Mouse (Mus musculus) neural tube, embryonic 10.5 days (tissue): ENCODE measurements around the gene Stfa3.
A peak's percentile ranks its signal among the peaks of the same experiment; 100 is the strongest.
"Not testable (repeated sequence)": the region's sequence is repeated elsewhere in the genome, so short reads cannot be mapped to it uniquely, and the experiment has no call there.

ENCODE experiments used
- DNase-seq: peaks from one replicate; pipeline ENCODE4 v3.0.0-alpha.2; 2017; ENCODE audit warnings: low spot score; ENCODE audit errors: extremely low spot score

Stfa3 gene

GRCm38 (mm10) chr16:36455342-36455802, at the start of gene Stfa3:
Gene Stfa3 (minus strand): TSS chr16:36455392.
- no peak for DNase-seq

GRCm38 (mm10) chr16:36502286-36502685, 47.1 kb upstream of the Stfa3 start:
- no peak for DNase-seq

- no peak for DNase-seq
Observed at GRCm38 (mm10) chr16:36492420-36492819, 37.2 kb upstream of the Stfa3 start.

GRCm38 (mm10) chr16:36476866-36477265, 21.7 kb upstream of the Stfa3 start:
- no peak for DNase-seq

GRCm38 (mm10) chr16:36475530-36475929, 20.3 kb upstream of the Stfa3 start:
- no peak for DNase-seq

GRCm38 (mm10) chr16:36474849-36475248, 19.7 kb upstream of the Stfa3 start:
- DNase-seq = no peak

GRCm38 (mm10) chr16:36473217-36474216, 18.3 kb upstream of the Stfa3 start:
- no peak for DNase-seq

- DNase-seq = no peak
Observed at GRCm38 (mm10) chr16:36471066-36471633, 16.0 kb upstream of the Stfa3 start.

GRCm38 (mm10) chr16:36469955-36470478, 14.8 kb upstream of the Stfa3 start:
- peak; percentile 44 for DNase-seq

- no peak for DNase-seq
Observed at GRCm38 (mm10) chr16:36469367-36469766, 14.2 kb upstream of the Stfa3 start.

- DNase-seq = no peak
Observed at GRCm38 (mm10) chr16:36468862-36469261, 13.7 kb upstream of the Stfa3 start.

- no peak for DNase-seq
Observed at GRCm38 (mm10) chr16:36467936-36468335, 12.7 kb upstream of the Stfa3 start.

GRCm38 (mm10) chr16:36465436-36465835, 10.2 kb upstream of the Stfa3 start:
- no peak for DNase-seq

- DNase-seq = no peak
Observed at GRCm38 (mm10) chr16:36464076-36464475, 8.9 kb upstream of the Stfa3 start.

- no peak for DNase-seq
Observed at GRCm38 (mm10) chr16:36460426-36460825, 5.2 kb upstream of the Stfa3 start.

- DNase-seq = not testable (repeated sequence)
Observed at GRCm38 (mm10) chr16:36420979-36421378, 34.2 kb downstream of the Stfa3 start.

- DNase-seq = no peak
Observed at GRCm38 (mm10) chr16:36408357-36408756, 46.8 kb downstream of the Stfa3 start, which contains the start of gene Stfa2. Gene Stfa2 (minus strand): TSS chr16:36408457.
